Mouse (Mus musculus): ENCODE results near the gene Nin.
A peak's percentile ranks its signal among the peaks of the same experiment; 100 is the strongest.
"Not testable (repeated sequence)": the region's sequence is repeated elsewhere in the genome, so short reads cannot be mapped to it uniquely, and the experiment has no call there.

Gene Nin

DNA sequence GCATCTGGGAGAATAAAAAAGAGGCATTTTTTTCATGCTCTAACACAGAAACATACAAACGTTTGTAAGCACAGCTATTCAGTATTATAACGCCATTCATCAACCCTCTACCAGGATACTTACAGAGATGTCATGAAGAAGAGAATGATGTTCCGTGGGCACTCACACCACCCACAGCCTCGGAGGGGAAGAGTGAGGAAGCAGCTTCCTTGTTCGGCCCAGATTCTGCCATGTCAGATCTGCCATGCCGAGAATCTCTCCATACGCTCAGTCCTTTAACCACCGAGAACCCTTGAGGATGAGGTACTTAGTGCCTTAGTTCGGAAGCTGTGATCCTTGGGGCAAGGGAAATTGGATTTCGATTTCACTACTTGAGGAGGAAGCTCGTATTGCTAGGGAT is at the start of gene Nin:
Gene Nin, minus strand, starts transcription at position 367 of the 400 bp plus-strand sequence.
- DNase-seq: no peak

DNA sequence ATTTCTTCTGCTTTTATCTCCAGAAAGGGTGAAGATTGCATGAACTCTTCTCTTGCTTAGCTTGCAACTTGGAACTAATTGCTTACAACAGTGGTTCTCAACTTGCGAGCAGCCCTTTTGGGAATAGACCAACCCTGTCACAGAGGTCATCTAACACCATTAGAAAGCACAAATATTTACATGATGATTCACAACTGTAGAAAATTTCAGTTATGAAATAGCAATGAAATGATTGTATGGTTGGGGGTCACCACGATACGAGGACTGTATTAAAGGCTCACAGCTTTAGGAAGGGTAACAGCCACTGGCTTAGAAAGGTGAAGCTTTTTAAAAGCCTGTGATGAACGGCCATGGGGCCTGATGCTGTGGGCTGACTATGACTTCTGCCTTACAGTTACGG is 47.5 kb upstream of the Nin start:
- DNase-seq: no peak

DNA sequence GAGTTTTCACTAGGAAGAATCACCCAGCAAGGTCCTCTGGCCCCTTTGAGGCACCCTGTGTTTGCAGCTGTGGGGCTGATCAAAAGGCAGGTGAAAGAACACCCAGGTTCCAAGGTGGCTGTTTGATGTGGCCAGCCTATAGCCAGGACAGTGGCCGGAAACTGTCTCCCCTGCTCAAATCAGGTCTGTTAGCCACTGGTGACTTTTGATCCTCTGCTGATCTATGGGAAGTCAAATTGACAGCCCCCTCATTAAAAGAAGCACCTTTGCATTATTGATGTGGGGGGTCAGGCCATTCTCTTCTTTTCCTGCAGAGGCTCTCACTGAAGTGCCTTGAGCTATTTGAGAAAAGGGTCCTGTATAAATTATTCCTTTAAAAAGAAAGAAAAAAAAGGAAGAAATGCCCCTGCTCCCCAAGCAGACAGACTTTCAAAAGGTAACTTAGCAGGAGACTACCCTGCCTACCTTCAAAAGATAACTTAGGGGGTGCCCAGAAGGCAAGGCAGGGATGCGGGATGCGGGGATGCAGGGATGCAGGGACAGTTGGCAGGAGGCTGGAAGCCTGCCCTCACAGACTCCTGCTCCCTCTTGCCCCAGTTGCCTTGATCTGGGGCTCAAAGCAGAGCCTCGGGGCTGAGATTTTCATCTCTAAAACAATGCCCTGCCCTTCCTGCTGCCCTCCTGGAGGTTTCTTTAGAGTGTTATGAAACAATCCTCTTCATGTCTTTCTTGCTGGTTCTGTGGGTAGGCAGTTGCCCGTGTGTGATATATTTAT is 44.0 kb upstream of the Nin start:
- DNase-seq: no peak

DNA sequence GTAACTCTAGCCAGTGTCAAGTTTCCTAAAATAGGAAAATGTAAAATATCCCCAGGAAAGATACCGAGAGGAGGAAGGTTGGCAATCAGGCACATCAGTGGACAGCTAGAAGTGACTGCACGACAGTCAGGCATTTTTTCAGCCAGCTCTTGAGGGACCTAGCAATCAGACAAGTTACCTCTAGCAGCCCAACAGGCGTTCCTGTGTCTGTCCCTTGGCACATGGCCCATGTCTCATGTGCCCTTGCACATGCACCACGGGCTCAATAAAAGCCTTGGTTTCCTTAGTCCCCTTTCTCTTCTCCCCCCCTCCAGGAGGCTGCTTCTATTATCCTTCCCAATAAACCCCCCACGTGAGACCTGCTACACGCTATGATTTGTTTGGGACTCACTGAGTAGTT is 42.7 kb upstream of the Nin start:
- DNase-seq: no peak

DNA sequence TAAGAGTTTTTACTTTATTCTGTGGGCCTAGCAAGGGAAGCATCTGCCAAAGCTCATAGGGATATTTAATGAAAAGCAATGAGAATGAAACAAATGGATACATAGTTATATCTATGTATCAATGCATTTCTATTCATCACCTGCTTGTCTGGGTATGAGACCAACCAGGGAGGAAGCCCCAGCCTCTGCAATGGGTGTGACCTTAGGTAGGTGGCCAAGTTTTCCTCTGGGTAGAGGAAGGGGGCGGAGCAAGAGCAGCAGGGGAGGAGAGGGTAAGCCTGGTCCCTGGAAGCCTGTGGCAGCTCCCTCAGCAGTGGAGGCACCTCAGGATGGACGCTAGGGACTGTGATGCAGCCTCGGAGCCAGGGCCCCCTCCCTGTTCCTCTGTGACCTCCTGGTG is 40.3 kb upstream of the Nin start, which contains the start of gene Abhd12b:
Gene Abhd12b, plus strand, starts transcription at position 301 of the 400 bp plus-strand sequence.
- DNase-seq: no peak

DNA sequence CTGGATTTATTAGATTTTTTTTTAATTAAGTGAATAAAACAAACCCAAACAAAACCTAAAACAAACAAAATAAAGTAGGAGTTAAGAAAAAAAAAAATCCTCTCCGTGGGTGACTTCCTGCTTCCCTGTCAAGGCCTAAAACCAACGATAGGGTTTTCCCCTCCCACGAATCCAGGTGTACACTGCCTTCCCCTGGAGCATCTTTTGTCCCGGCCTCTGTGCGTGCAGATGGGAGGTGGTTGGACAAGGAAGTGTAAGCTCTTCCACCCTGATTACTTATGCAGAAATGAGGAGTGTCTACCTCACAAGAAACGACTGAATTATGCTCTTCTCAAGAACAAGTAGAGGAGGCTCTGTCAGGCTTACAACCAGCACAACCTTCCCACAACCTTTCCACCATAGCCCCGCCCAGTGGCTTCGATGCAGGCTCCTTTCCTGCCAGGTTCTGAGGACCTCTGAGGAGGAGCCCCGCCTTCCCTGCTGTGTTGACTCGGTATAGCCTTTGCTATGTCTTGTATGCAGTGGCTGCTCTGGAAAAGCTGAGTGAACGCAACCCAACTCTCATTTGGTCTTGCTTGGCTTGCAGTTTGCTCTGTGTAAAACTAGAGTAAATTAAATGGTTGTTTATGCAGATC is 35.2 kb upstream of the Nin start:
- DNase-seq: peak; percentile 73

DNA sequence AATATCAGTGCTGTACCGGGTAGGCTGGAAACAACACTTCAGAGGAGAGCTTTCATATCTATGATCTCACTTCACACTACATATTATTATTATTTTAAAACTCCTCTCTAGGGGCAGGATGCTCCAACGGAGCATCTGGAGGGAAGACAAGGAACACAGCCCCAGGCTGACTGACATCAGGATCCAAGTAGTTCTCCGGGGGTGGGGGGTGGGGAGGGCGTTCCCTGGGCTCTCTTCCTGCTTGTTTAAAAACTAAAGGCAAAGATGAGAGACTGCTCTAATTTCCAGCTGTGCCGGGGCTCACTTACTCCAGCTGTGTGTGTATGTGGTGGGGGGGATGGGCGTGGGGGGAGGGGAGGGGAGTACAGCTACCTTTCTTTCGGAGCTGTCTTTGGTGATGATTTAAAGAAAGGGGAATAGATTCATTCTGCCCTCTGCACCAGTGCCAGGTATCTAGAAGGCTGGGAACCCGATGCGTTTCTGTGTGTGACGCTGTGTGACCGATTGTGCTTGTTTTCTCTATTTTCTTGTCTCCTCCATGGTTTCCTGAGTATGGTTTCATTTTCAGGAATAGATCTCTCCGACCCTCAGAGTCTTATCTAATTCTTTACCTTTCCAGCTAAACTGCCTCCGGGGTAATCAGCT is 34.6 kb upstream of the Nin start:
- peak; percentile 41 for DNase-seq

DNA sequence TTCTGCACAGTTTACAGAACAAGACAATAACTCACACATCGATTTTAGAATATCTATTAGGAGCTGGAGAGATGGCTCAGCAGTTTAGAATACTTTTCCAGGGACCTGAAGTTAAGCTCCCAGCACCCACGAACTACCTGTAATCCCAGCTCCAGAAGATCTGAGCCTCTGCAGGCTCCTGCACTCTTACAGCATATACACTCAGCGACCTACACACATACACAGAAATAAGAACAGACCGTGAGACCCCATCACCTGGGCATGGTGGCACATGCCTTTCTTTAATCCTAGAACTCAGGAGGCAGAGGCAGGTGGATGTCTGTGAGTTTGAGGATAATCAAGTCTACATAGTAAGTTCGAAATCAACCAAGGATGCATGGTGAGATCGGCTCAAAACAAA is 32.1 kb upstream of the Nin start:
- DNase-seq: no peak

DNA sequence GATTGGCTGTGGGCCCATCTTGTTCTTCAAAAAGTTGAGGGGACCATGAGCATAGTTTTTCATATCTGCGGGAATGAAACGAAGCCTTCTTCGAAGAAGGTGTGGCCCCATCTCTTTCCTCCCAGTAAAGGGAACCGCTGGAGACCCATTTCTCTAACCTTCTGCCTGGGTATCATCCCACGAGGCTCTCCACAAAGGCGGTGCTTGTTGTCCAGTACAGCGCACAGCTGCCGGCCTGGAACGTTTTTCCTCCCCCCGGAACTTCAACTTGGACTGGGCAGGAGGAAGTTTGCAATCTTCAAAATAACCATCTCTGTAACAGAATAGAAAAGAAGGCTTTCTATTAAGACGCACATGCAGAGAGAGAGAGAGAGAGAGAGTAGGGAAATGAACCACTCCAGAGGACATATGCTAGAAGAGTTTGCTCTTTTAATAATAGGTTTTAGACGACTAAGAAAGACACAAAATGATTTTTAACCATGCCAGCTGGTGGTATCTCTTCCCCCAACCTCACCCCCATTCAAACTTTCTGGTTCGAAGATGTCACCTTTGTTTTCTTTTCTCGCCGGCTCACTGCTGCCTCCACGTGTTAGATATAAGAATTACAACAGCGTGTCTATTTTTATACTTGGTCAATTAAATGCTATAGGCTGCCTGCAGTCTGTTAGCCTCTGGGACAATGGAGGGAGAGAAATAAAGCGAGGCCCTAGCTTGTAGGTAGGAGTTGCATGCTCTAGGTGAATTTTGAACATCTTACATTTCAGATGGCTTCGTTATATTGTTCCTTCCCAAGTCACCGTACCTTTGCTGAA is 31.3 kb upstream of the Nin start:
- peak; percentile 74 for DNase-seq

DNA sequence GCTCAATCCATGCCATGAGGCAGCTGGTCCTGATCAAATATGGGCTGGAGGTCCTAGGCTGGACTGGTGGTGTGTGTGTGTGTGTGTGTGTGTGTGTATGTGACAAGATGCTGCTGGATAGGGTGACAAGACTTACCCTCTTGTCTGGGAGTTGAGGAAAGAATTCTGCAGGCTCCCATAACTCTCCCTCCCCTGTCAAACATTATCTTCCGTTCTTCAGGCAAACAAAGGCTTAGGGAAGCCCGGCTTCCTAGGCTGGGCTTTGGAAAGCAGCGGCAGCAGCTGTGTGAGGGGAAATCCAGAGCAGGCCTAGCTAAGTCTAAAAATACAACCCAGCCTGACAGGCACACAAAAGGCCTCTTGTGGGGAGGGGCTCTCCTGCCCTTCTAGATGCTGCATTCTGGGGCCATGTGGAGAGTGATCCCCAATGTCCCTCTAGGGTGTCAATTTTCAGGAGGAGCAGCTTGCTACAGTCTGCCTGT is 30.6 kb upstream of the Nin start:
- DNase-seq: not testable (repeated sequence)

DNA sequence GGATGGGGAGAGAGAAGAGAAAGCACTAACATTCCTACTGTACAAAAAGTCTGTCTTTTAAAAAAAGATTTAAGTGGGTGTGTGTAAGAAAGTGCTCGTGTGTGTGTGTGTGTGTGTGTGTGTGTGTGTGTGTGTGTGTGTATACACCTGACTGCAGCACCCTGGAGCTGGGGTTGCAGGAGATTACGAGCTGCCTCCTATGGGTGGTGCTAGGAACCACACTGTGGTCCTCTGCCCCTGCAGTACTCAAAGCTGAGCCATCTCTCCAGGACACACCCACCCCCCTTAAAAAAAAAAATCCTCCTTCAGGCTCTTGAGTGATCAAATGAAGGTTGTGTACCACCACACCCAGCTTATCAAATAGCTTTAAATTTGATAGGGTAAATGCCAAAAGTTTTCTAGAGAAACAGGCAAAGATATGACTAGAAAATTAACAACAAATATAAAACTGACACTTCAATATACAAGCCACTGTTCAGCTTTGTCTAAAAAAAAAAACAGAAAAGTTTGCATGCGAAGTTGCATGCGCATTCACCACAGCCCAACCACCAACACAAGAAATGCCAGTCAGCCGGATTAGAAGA is 27.6 kb upstream of the Nin start:
- peak; percentile 26 for DNase-seq

DNA sequence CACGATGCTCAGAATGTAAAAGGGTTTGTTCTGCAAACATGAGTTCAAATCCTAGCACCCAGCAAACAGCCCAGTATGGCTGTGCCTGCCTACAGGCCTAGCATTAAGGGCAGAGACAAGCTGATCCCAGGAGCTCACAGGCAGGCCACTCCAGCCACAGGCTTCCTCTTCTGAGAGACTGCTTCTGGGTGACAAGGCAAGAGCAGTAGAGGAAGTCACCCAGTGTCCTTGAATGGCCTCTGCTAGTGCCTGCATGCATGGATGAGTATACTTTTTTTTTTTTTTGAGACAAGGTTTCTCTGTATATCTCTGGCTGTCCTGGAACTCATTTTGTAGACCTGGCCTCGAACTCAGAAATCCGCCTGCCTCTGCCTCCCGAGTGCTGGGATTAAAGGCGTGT is 27.0 kb upstream of the Nin start:
- no peak for DNase-seq

DNA sequence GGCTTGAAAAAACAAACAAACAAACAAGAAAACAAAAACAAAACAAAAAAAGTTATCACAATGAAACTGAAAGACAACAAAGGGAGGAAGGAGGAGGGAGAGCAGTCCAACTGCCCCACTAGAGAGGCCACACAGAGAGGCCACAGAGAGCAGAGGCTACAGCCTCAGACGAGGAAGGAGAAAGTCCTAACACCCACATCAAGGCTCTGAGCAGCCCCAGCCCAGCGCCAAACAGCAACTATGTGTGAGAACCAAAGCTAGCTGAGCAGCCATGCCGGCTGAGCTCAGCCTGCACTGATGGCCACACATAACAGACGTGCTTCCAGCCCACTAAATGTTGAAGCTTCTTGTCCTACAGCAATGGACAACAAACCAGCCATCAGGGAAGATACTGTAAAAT is 26.4 kb upstream of the Nin start:
- no peak for DNase-seq

DNA sequence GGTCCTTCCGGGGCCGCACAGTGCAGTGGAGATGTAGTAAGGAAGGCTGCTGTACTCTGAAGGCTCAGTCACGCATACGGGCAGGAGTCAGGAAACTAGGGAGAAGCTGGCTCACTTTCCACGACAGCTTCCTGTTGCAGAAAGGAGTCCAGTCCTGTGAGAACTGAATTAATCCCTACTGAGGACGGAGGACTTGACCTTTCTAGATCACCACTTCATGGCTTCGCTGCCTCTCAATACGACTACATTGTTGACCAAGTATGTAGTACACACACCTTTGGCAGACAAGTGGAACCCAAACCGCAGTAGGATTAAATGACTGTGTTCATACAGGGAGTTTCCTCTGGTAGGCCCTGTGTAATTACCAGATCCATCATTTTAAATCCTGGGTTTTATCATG is 24.1 kb upstream of the Nin start:
- DNase-seq: no peak

DNA sequence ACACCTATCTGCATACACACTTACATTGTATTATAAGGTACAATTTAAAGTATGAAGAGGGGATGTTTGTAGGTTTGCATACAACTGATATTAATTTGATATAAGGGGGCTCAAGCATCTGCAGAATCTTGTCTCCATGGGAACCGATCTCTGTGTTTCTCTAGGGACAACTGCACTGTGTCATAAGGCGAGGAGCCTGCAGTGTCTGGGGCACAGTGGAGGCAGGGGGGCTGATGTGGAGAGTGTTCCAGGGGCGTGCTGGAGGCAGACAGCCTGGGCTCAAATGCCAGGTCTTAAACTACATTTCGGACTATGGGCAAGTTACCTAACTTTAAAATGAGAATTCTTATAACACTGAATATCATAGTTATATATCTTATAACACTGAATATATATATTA is 23.6 kb upstream of the Nin start:
- DNase-seq: no peak

DNA sequence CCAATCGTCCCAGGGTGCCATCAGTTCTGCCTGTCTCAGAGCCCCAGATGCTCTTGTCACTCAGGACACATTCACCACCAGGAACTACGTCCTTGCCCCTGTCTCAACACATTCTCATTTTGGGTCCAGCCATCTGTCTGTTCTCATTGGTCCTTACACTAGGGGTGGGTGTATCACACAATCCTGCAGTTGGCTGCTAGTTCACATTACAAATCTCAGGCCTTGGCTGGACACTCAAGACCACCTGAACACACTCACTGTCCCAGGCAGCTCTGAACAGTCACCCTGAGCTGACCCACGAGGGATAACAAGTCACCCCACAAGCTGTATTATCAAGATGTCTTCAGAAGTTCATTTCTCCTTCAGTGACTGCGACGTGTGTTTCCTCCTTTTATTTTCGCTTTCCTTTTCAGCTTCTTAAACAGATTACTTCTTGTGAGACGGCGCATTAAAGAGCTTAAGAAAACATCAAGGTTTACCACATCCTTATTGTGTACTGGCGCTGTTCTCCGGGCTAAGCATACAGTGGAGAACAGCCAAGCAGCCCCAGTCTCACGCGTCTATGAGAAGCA is 22.8 kb upstream of the Nin start:
- peak; percentile 60 for DNase-seq

DNA sequence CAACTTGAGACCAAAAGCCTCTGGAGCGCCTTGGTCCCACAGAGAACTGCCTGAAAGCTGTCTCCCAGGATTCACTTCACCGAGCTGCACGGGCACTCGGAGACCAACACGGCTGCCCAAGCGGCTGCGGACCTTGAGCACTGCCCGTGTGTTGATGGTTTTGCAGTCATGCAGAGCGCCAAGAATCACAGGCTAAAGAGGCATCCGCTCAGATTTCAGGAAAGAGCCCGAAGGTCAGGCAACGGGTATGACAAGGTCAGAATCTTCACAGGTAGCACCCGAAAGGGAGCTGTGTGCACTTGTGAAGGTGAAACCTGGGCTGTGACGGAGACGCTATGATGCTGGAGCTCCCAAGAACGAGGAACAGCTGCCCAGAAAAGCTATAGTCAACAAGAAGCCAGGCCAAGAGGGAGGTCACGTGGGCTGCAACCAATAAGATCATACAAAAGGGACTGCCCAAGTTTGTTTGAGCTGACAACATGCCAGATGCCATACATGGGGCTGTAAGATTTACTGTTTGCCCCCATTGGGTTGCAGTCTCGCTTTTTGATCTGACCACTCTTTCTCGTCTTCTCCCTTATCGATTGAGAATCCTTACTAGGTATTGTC is 21.2 kb upstream of the Nin start:
- DNase-seq: no peak

DNA sequence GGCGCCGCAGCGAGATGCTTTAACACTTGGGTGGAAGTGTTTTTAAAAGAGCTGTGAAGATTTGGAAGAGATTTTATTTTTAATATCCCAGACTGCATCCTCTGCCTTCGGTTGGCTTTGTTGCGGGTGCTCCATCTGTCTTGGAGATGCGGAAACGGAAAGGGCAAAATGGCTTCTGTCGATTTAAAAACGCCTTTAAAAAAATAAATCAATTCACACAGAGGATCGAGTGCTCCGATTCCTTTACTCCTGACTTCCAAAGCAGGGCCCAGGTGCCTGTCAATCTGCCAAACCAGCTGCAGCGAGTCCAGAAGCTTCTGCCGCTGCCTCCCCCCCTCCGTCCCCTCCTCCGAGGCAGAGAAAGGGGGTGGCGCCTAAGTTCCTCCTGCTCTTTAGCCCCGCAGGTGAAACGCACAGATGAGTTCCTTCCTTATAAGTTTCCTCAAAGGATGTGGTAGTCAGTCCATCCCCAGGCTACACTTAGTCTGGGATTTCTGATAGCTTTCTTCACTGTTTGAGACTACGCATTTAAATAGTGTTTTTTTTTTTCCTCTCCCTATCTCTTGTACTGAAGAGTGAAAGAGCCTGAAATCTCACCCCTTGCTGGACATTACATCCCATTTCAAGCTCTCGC is 17.6 kb upstream of the Nin start:
- peak; percentile 55 for DNase-seq

DNA sequence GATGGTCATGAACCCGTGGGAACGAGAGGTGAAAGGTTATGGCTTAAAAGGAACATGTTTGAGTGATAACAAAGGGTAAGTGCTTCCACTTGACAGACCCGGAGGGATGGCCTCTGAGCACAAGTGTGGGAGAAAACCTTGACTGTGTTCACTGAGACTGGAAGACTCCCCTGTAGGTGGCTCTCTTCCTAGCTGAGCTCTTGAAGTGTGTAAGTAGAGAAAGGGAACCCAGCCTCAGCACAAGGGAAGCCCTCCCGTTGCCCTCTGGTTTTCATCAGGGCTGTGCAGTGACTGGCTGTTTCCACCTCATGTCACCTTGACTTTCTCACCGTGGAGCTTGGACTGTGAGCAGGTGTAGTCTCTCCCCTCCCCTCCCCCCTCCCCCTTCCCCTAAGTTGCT is 15.6 kb upstream of the Nin start:
- peak; percentile 52 for DNase-seq

DNA sequence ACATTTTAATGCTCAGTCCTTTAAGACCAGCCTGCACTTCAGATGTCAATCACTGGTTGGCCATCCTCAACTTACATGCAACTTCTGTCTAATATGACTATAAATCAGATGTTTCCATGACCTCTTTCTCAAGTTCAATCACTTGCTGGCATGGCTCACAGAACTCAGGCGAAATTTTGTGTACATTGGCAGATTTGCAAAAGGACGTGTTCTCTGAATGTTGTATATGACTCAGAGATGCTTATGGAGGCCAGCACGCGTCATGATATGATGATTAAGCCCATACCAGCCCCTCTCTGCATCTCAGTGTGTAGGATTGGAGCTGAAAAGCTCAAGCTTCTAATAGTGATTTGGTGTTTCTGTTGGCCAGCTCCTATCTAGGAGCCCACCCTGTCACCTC is 13.1 kb upstream of the Nin start:
- DNase-seq: no peak

DNA sequence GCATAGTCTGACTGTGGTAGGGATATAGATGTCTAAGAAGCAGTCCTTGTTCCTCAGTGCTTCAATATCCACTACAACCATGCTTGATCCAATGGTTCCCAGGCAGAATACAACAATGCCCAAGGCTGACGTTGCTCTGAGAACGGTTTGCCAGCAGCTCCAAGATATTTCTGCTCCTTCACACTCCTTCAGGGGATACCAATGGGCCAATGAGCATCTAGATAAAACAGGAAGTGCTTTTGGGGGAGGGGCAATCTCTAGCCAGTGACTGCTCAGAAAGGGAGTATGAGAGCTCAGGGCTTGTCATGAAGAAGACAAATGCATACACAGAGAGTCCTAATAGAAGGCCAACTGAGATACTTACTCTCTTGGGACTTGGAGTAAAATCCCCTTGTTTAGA is 6.0 kb upstream of the Nin start:
- DNase-seq: peak; percentile 34

Data from thymus, postnatal 4 days (tissue).